ENCODE assay signal across 9 mouse cellular contexts in the genomic region with DNA sequence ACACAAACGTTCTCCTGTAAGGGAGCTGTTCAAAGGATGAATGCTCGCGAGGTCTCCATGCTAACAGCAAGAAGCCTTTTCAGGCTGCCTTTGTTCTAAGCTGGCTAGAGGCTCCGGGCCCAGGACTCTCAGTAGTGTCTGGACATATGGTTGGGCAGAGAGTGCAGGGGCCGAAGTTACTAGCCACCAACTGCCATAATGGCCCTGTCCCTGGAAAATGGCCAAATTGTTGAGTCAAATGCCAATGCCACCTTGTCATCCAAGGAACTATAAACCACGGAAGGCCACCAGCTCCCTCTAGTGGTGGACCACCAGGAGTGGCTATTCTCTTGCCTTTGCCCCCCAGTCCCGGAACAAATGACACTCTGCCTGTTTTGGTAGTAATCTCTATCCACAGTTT.
DNase-seq lines count a peak whose midpoint lies in the region; ATAC-seq and TF ChIP-seq lines count a peak whose summit lies in the region.
"Had no signal": no experiment of that assay in that cellular context is flagged by ENCODE, and none has a peak within 500 bp of the region (broad histone marks: within the 10 kb centered on the region; RNA-seq: fewer than 3 reads in every experiment).

No protein-coding gene starts in this region.

- no peak overlapping the region for H3K9ac ChIP-seq in limb, embryonic 11.5 days (ENCODE audit: low read length)
- H3K9ac ChIP-seq: heart, embryonic 13.5 days had no signal

- no peak for ATAC-seq in limb, embryonic 11.5 days (ENCODE audit: insufficient number of reproducible peaks, low FRiP score, low TSS enrichment, low read depth)
- no peak for ATAC-seq in activated CD4-positive, CD25-positive, alpha-beta regulatory T cell, adult 4 months

- no peak overlapping the region for H3K4me2 ChIP-seq in limb, embryonic 11.5 days (ENCODE audit: low read depth, severe bottlenecking)
- H3K4me2 ChIP-seq: heart, embryonic 13.5 days had no signal

- no peaks in the 10 kb centered on the region for H3K36me3 ChIP-seq in limb, embryonic 11.5 days (ENCODE audit: control insufficient read depth, insufficient read depth, low read length)
- H3K36me3 ChIP-seq: heart, embryonic 13.5 days had no signal

- H3K27me3 ChIP-seq in limb, embryonic 11.5 days (ENCODE audit: control insufficient read depth, insufficient read depth, low read length) = no peaks in the 10 kb centered on the region
- H3K27me3 ChIP-seq: heart, embryonic 13.5 days had no signal

- H3K4me1 ChIP-seq in bone marrow macrophage, adult 2 months (ENCODE audit: control insufficient read depth, insufficient read depth, low read length) = no peaks in the 10 kb centered on the region
- no peaks in the 10 kb centered on the region for H3K4me1 ChIP-seq in embryonic fibroblast, embryonic 13.5 days (ENCODE audit: control insufficient read depth, insufficient read depth, low read length)
- no peaks in the 10 kb centered on the region for H3K4me1 ChIP-seq in limb, embryonic 11.5 days (ENCODE audit: control insufficient read depth, insufficient read depth, low read length)
- H3K4me1 ChIP-seq: heart, embryonic 13.5 days had no signal

- TF ChIP-seq POLR2A in bone marrow macrophage, adult 2 months (IDR thresholded peaks at IDR 0.05; ENCODE audit: borderline replicate concordance, low read depth, low read length) = no peak
- TF ChIP-seq POLR2A in embryonic fibroblast, embryonic 13.5 days (IDR thresholded peaks at IDR 0.05; ENCODE audit: low read depth, low read length) = no peak

- 58% methylated on average over 7 of the region's 7 CpGs for WGBS in limb, embryonic 11.5 days

- peak; percentile 85 for TF ChIP-seq CTCF in bone marrow macrophage, adult 2 months (IDR thresholded peaks at IDR 0.05; ENCODE audit: low read depth, low read length)
- peak; percentile 45; the same call in 1 of the 2 replicates for TF ChIP-seq CTCF in embryonic fibroblast, embryonic 13.5 days (IDR thresholded peaks at IDR 0.05; ENCODE audit: borderline replicate concordance, insufficient read depth, low read length)

- no peak overlapping the region for H3K27ac ChIP-seq in bone marrow macrophage, adult 2 months (ENCODE audit: insufficient read depth, low read depth, low read length)
- no peak overlapping the region for H3K27ac ChIP-seq in embryonic fibroblast, embryonic 13.5 days (ENCODE audit: insufficient read depth, low read length)
- no peak overlapping the region for H3K27ac ChIP-seq in limb, embryonic 11.5 days (replicated peaks; ENCODE audit: low read depth, low read length)
- H3K27ac ChIP-seq: heart, embryonic 13.5 days had no signal

- DNase-seq in ovary, adult 18-20 months (ENCODE audit: low spot score) = peak; percentile 16
- DNase-seq in ovary, postnatal 10 days (ENCODE audit: low spot score) = no peak
- DNase-seq in kidney, adult 8-10 months = peak; percentile 59 to 69
- DNase-seq in limb, embryonic 11.5 days (ENCODE audit: low spot score) = peak; percentile 74
- DNase-seq in retina, embryonic 14.5 days (ENCODE audit: low spot score) = peak; percentile 76

- no peak overlapping the region for H3K4me3 ChIP-seq in bone marrow macrophage, adult 2 months (ENCODE audit: insufficient read depth, low read length)
- no peak overlapping the region for H3K4me3 ChIP-seq in embryonic fibroblast, embryonic 13.5 days (ENCODE audit: insufficient read depth, low read length)
- no peak overlapping the region for H3K4me3 ChIP-seq in limb, embryonic 11.5 days (ENCODE audit: low read depth, low read length)
- H3K4me3 ChIP-seq: heart, embryonic 13.5 days had no signal

- H3K9me3 ChIP-seq in limb, embryonic 11.5 days (ENCODE audit: control insufficient read depth, low read length) = no peaks in the 10 kb centered on the region
- H3K9me3 ChIP-seq: heart, embryonic 13.5 days had no signal
